Mouse (Mus musculus) E14TG2a.4 (cell line): ENCODE results near the gene Hal.

Experiments
- H3K27me3 ChIP-seq: 2 replicates; pipeline ENCODE4 v1.6.1; 2014; ENCODE audit warnings: low read length, control low read depth; ENCODE audit not compliant: insufficient read depth
- H3K36me3 ChIP-seq: 2 replicates; pipeline ENCODE4 v1.6.1; 2014; ENCODE audit warnings: low read length, control low read depth; ENCODE audit not compliant: insufficient read depth
- H3K4me1 ChIP-seq: replicated peaks from 2 replicates; pipeline ENCODE4 v1.6.1; 2014; ENCODE audit warnings: low read depth, low read length, control low read depth
- H3K4me3 ChIP-seq: replicated peaks from 2 replicates; pipeline ENCODE4 v1.5.1; 2014; ENCODE audit warnings: mild to moderate bottlenecking, low read length
- H3K9me3 ChIP-seq: 2 replicates; pipeline ENCODE4 v1.6.1; 2014; ENCODE audit warnings: low read length, control low read depth
- CTCF ChIP-seq: conservative IDR thresholded peaks from 2 replicates; pipeline ENCODE4 v1.5.1; 2014; ENCODE audit warnings: low read length
- NANOG ChIP-seq: IDR thresholded peaks from 2 replicates; pipeline ENCODE4 v1.6.1; 2014; ENCODE audit warnings: borderline replicate concordance, low read length, mixed read lengths
- POU5F1 ChIP-seq: IDR thresholded peaks from 2 replicates; pipeline ENCODE4 v1.6.1; 2014; ENCODE audit warnings: low read length, borderline replicate concordance

Gene Hal

DNA sequence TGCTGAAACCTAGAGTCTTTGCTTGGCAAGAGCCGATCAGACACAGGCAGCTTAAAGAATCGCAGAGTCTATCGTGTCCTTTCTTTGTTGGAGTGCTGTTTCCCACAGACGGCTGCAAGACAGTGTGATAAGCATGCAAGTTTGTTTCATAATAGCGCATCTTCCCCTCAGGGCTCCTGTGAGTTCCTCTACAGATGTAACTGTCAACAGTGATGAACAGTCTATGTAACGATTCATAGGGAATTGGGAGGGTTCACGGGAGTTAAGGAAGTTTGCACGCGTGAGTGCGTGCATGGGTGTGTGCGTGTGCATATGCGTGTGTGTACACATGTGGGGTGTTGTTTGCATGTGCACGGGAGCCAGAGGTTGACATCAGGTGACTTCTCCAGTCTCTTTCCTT, 25.0 kb upstream of the Hal start:
- TF ChIP-seq NANOG (no peak), POU5F1 (no peak)
- Histone ChIP-seq H3K27me3 (no peaks in the 10 kb centered on the region), H3K4me3 (no peak overlapping the region), H3K9me3 (no peaks in the 10 kb centered on the region), H3K36me3 (peaks cover 73% of the 10 kb centered on the region), H3K4me1 (peaks cover 7% of the 10 kb centered on the region)

DNA sequence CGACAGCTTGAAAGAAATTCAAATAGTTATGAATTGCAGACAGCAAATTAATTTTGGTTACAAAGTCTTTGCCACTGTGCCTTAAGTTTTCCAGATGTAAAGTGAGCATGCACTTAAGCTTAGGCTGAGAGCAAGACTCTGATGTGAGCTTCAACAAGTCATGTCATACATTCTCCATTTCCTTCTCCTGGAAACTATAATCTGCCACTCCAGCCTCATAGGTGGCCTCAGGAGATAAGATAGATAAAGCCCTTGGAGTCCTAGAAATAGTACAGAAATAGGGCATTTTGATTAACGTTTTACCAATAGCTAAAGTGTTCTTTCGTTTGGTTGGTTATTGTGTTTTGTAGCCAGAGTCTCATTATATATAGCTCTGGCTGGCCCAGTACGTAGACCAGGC, 21.3 kb upstream of the Hal start:
- H3K4me1 ChIP-seq: no peaks in the 10 kb centered on the region
- no peaks in the 10 kb centered on the region for H3K27me3 ChIP-seq
- peaks cover 92% of the 10 kb centered on the region for H3K36me3 ChIP-seq
- no peak overlapping the region for H3K4me3 ChIP-seq
- TF ChIP-seq CTCF (no peak), NANOG (no peak)
- H3K9me3 ChIP-seq: peaks cover 24% of the 10 kb centered on the region

DNA sequence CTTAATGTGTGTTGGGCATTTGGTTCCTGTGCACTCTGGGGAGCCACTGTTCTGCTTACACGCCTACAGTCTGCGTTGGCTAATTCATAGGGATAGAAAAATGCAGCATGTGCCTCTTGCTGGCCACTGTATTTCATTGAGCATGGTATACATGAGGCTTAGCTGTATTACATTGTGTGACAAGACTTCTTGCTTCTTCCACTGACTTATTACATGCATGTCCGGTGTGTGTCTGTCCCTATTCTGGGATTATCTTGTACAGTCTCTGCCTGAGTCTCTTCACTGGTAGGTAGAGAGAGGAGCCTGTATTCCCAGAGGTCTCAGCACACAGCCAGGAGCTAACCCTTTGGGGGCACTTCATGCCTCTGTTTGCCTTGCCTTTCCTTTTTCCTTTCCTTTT, 20.8 kb upstream of the Hal start:
- no peak for TF ChIP-seq NANOG
- TF ChIP-seq CTCF: no peak
- no peak for TF ChIP-seq POU5F1
- Histone ChIP-seq H3K9me3 (peaks cover 29% of the 10 kb centered on the region), H3K36me3 (peaks cover 92% of the 10 kb centered on the region), H3K4me1 (no peaks in the 10 kb centered on the region), H3K27me3 (no peaks in the 10 kb centered on the region), H3K4me3 (no peak overlapping the region)

DNA sequence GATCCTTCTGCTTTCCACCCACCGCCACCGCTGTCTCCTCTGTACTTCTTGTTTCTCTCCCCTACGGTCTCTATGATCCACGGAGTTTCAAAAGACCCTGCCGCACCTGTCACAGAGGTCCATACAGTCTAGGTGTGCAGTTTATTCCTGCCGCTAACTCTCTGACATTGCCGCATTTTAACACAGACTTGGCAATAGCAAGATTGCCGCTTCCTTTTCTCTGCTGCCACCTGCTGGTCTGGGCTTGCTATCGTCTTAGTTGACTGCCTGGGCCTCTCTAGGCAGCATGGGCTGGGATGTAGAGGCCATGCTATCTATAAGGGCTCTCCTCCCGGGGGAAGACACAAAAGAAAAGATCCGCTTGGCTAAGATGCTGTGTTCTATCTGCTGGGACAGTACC, 17.2 kb upstream of the Hal start:
- H3K36me3 ChIP-seq: peaks cover 93% of the 10 kb centered on the region
- TF ChIP-seq POU5F1: no peak
- peak; percentile 55 for TF ChIP-seq CTCF
- no peak overlapping the region for H3K4me3 ChIP-seq
- no peaks in the 10 kb centered on the region for H3K27me3 ChIP-seq
- peaks cover 38% of the 10 kb centered on the region for H3K9me3 ChIP-seq
- H3K4me1 ChIP-seq: no peaks in the 10 kb centered on the region

DNA sequence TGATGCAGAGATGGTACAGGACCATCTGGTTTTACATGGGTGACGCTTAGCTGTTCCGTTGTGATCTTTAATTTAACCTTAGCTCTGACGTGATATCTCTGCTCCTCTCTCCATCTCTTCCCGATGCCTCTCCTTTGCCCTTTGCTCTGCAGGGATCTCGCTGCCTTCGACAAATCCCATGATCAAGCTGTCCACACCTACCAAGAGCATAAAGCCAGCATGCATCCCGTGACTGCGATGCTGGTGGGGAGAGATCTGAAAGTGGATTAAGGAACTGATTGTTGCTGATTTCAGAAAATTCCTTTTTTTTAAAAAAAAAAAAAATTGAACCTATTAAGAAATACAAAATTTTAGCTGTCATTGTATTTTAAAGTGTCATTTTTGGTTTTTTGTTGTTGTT, 4.1 kb upstream of the Hal start:
- H3K4me3 ChIP-seq: no peak overlapping the region
- TF ChIP-seq POU5F1 (no peak), CTCF (no peak), NANOG (no peak)
- H3K9me3 ChIP-seq: no peaks in the 10 kb centered on the region
- H3K36me3 ChIP-seq: peaks cover 57% of the 10 kb centered on the region
- no peaks in the 10 kb centered on the region for H3K27me3 ChIP-seq
- peaks cover 22% of the 10 kb centered on the region for H3K4me1 ChIP-seq

DNA sequence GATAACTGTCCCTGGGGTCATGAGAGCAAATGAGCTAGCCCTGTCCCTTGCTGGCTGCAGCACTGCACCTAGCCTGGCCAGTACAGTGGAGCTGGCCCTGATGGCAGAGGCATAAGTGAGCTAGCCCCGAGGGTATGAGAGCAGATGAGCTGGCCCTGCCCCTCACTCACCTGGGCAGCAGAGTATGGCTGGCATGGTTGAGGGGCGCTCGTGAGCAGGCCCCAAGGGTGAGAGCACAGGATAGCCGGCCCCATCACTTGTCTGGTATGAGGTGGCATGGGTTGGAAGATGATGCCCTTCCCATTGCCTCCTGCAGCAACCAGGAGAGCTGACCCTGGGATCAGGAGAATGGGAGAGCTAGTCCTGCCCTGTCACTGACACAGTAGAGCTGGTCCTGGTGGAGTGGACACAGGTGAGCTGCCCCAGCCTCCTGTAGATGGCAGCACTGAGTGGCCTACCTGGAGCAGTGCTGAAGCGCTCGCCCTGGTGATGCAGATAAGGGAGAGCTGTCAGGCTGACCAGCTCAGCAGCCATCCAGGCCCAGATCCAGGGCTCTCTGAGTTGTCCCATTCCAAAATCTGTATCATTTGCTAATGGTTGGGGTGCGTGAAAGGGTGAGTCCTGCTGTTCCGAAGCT, 3.4 kb upstream of the Hal start:
- Histone ChIP-seq H3K4me1 (peaks cover 26% of the 10 kb centered on the region), H3K27me3 (no peaks in the 10 kb centered on the region)
- TF ChIP-seq NANOG (no peak), CTCF (peak; percentile 73), POU5F1 (no peak)

DNA sequence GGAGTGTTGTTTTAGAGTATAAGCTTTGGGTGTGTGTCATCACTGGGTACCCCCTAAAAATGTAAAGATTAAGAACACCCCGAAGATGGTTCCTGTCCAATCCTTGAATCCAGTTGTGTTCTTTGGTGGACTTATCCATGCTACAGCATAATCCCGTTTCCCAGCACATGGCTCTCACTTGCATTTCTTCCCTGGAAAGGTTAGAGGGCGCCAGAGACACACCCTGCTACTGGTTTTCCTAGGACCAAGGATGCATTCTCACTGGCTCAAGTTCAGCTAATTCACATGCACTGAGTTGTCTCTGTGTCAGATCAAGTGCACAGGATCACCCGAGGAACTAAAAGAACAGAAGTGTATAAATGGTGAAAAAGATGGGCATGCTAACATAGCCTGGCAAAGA, 1.9 kb upstream of the Hal start:
- H3K36me3 ChIP-seq: peaks cover 36% of the 10 kb centered on the region
- no peak for TF ChIP-seq NANOG
- TF ChIP-seq CTCF: no peak
- no peak for TF ChIP-seq POU5F1
- H3K9me3 ChIP-seq: no peaks in the 10 kb centered on the region
- no peaks in the 10 kb centered on the region for H3K27me3 ChIP-seq
- peaks cover 22% of the 10 kb centered on the region for H3K4me1 ChIP-seq
- H3K4me3 ChIP-seq: no peak overlapping the region

More for the DNA sequence above, 3.4 kb upstream of the Hal start:
- no peaks in the 10 kb centered on the region for H3K9me3 ChIP-seq
- H3K36me3 ChIP-seq: peaks cover 51% of the 10 kb centered on the region
- no peak overlapping the region for H3K4me3 ChIP-seq

DNA sequence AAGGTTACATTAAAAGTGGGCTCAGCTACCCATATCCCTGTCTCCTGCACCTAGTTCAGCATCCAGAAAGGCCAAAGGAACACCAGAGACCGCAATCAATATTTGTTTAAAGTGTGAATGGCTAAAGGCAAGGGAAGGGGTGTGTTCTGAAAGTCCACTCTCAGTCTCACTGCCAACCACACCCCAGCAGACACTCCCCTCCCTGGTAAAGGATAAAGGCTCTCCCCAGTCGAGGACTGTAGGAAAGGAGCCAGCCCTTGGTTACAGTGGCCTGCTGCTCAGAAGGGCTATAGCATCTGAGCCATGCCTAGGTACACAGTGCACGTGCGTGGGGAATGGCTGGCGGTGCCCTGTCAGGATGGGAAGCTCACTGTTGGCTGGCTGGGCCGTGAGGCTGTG, 259 bp downstream of the Hal start:
- Histone ChIP-seq H3K4me1 (peaks cover 22% of the 10 kb centered on the region), H3K36me3 (peaks cover 15% of the 10 kb centered on the region), H3K27me3 (no peaks in the 10 kb centered on the region), H3K4me3 (no peak overlapping the region), H3K9me3 (no peaks in the 10 kb centered on the region)
- TF ChIP-seq NANOG (no peak), POU5F1 (no peak), CTCF (no peak)

DNA sequence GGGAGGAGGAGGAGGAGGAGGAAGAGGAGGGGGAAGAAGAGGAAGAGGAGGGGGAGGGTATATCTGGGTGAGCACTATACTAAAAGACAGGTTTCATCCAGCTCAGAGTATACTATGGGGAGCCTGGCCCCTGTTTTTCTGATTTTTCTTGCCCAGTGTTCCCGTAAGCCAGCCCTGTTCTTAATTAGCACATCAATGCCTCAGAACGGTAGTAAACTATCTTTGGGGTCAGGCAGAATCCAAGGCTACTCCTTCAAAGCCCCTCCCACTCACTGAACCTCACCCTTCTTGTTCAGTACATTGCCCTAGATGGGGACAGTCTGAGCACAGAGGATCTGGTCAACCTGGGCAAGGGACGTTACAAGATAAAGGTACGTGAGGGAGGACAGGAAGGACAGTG, 1.9 kb downstream of the Hal start:
- Histone ChIP-seq H3K4me3 (no peak overlapping the region), H3K9me3 (no peaks in the 10 kb centered on the region), H3K27me3 (no peaks in the 10 kb centered on the region), H3K36me3 (peaks cover 6% of the 10 kb centered on the region; the same call in 1 of the 2 replicates), H3K4me1 (peaks cover 22% of the 10 kb centered on the region)
- TF ChIP-seq POU5F1 (no peak), NANOG (peak; percentile 5; the same call in 1 of the 2 replicates), CTCF (no peak)
